Mouse (Mus musculus): ENCODE results near the gene Ms4a4d.

DNA sequence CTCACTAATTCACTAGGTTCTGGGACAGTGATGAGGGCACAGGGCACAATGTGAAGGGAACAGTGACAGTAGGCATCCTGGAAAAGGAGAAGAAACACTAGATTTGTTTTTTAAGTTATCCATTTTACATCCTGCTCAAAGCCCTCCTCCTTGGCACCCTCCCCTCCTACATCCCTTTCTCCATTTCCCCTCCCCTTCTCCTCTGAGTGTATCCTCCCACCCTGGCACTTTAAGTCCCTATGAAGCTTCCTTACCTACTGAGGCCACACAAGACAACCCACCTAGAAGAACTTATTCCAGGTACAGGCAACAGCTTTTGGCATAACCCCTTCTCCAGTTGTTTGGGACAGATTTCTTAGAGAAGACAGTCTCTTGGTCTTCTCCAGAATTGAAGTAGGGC lies 20.4 kb upstream of the Ms4a4d start, which contains the start of gene Ms4a6b:
- TF ChIP-seq CEBPB (IDR thresholded peaks at IDR 0.05; ENCODE audit: low read depth) (no peak), CTCF (IDR thresholded peaks at IDR 0.05; ENCODE audit: control insufficient read depth, insufficient read depth, insufficient read length) (no peak), USF1 (IDR thresholded peaks at IDR 0.05; ENCODE audit: low read depth) (no peak), MAX (IDR thresholded peaks at IDR 0.05) (no peak)

Measured in C2C12 (cell line).